Mouse (Mus musculus): ENCODE data around the gene Tbl1xr1. TPM values are rescaled to one million over a fixed set of nuclear protein-coding genes. Genes with fewer than 3 reads are reported as not detected.

The Tbl1xr1 gene
- total and polyA plus RNA-seq, 2 experiments from 2014 or later = 12.8 to 33.1 TPM

GRCm38 (mm10) chr3:22075887-22076560 lies 428 bp upstream of the Tbl1xr1 start:
- peak overlapping the region; percentile 67 for H3K4me3 ChIP-seq (ENCODE audit: low read length)
- TF ChIP-seq CTCF (IDR thresholded peaks at IDR 0.05; ENCODE audit: low read depth) = no peak
- H3K9ac ChIP-seq (replicated peaks; ENCODE audit: low read length) = peak overlapping the region; percentile 77
- no peaks in the 10 kb centered on the region for H3K27me3 ChIP-seq (ENCODE audit: insufficient read depth, low read length)
- 0 out of 2 replicates have a peak, but pooled peaks cover 7% of the 10 kb centered on the region for H3K4me1 ChIP-seq (ENCODE audit: insufficient read depth, low read length)
- H3K36me3 ChIP-seq (ENCODE audit: insufficient read depth, low read length) = no peaks in the 10 kb centered on the region
- peak overlapping the region; percentile 84 for H3K4me2 ChIP-seq (ENCODE audit: low read depth, low read length)
- WGBS = 0% methylated on average over 38 of the region's 70 CpGs
- DNase-seq (ENCODE audit: low spot score) (peak; percentile 94), ATAC-seq (peak; percentile 87)
- H3K9me3 ChIP-seq (ENCODE audit: low read length) = no peaks in the 10 kb centered on the region
- H3K27ac ChIP-seq = peak overlapping the region; percentile 98

GRCm38 (mm10) chr3:22076936-22077656 lies 644 bp downstream of the Tbl1xr1 start:
- Histone ChIP-seq H3K4me1 (ENCODE audit: insufficient read depth, low read length) (0 out of 2 replicates have a peak, but pooled peaks cover 7% of the 10 kb centered on the region), H3K9me3 (ENCODE audit: low read length) (no peaks in the 10 kb centered on the region), H3K27me3 (ENCODE audit: insufficient read depth, low read length) (no peaks in the 10 kb centered on the region), H3K4me2 (ENCODE audit: low read depth, low read length) (peak overlapping the region; percentile 75), H3K9ac (replicated peaks; ENCODE audit: low read length) (peak overlapping the region; percentile 75), H3K4me3 (ENCODE audit: low read length) (peak overlapping the region; percentile 67), H3K27ac (peak overlapping the region; percentile 98), H3K36me3 (ENCODE audit: insufficient read depth, low read length) (no peaks in the 10 kb centered on the region)
- TF ChIP-seq CTCF (IDR thresholded peaks at IDR 0.05; ENCODE audit: low read depth) = no peak
- ATAC-seq = peak; percentile 72
- WGBS = under 1% methylated on average over 50 of the region's 64 CpGs
- peak; percentile 53 for DNase-seq (ENCODE audit: low spot score)

DNA sequence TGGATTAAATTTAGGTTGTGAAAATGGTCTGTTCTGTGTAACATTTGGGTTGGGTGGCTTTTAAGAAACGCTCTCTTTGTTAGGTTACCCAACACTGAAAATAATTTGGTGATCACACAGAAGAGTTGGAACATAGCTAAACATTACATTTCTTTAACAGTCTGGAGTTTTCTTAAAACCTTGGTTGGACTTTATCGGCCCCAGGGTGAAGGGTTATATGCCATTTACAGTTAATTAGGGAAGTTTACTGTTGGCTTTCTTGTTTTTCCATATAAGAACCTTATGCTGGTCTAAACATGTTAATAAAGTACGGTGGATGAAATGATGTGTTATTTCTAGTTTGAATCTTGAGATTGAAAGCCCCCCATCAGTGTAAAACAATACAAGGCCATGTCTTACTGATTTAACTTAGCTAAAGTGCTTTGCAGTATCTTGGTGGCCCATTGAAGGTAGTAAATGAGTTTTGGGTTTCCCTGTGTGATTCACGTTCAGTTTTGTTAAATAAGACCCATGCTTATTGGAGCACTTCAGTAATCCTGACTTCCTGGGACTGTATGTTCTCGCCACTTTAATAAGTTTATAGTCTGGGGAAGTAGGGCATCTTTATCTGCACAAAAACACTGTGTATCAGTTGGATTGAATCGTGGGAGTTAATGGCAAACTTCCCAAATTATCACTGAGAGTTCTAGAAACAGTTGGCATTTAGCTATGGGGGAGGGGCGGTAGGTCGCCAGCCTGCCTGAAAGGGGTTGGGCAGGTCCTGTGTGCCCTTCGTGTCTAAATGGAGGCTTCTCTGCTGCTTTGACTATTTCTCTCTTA lies 1.4 kb downstream of the Tbl1xr1 start:
- no peak for TF ChIP-seq CTCF (IDR thresholded peaks at IDR 0.05; ENCODE audit: low read depth)

DNA sequence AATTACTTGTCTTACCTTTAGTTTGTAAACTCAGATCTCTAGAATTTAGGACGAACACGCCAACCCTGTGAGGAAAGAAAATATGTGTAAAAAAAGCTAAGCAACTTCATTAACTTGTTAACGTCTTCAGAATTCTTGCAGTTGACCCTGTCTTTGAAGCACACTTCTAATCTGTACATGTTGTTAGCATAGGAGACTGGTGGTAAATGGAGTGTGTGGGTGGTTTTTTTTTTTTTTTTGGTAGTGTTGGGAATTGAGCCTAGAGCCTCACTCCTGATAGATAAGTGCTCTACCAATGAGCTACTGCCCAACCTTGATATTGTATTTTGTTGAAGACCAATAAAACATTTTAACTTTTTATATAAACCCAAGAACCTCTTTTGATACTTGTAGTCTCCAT lies 2.1 kb downstream of the Tbl1xr1 start:
- no peak for DNase-seq (ENCODE audit: low spot score)
- no peak for TF ChIP-seq CTCF (IDR thresholded peaks at IDR 0.05; ENCODE audit: low read depth)

More for the DNA sequence above, 1.4 kb downstream of the Tbl1xr1 start:
- peak overlapping the region; percentile 67 for H3K4me3 ChIP-seq (ENCODE audit: low read length)
- ATAC-seq = no peak
- DNase-seq (ENCODE audit: low spot score) = peak; percentile 56
- 0 out of 2 replicates have a peak, but pooled peaks cover 7% of the 10 kb centered on the region for H3K4me1 ChIP-seq (ENCODE audit: insufficient read depth, low read length)
- 3% methylated on average over 9 of the region's 9 CpGs for WGBS
- peak overlapping the region; percentile 48; the same call in 1 of the 2 replicates for H3K27ac ChIP-seq
- H3K4me2 ChIP-seq (ENCODE audit: low read depth, low read length) = peak overlapping the region; percentile 75
- H3K9me3 ChIP-seq (ENCODE audit: low read length) = no peaks in the 10 kb centered on the region
- H3K36me3 ChIP-seq (ENCODE audit: insufficient read depth, low read length) = no peaks in the 10 kb centered on the region
- H3K9ac ChIP-seq (replicated peaks; ENCODE audit: low read length) = peak overlapping the region; percentile 0; the same call in 1 of the 2 replicates
- H3K27me3 ChIP-seq (ENCODE audit: insufficient read depth, low read length) = no peaks in the 10 kb centered on the region

GRCm38 (mm10) chr3:22081869-22082268 lies 5.4 kb downstream of the Tbl1xr1 start:
- no peak for DNase-seq (ENCODE audit: low spot score)
- 0 out of 2 replicates have a peak, but pooled peaks cover 4% of the 10 kb centered on the region for H3K4me1 ChIP-seq (ENCODE audit: insufficient read depth, low read length)
- ATAC-seq = no peak
- no peak overlapping the region for H3K27ac ChIP-seq
- H3K9me3 ChIP-seq (ENCODE audit: low read length) = no peaks in the 10 kb centered on the region
- H3K4me2 ChIP-seq (ENCODE audit: low read depth, low read length) = no peak overlapping the region
- no peak overlapping the region for H3K9ac ChIP-seq (replicated peaks; ENCODE audit: low read length)
- TF ChIP-seq CTCF (IDR thresholded peaks at IDR 0.05; ENCODE audit: low read depth) = no peak
- H3K27me3 ChIP-seq (ENCODE audit: insufficient read depth, low read length) = no peaks in the 10 kb centered on the region
- no peaks in the 10 kb centered on the region for H3K36me3 ChIP-seq (ENCODE audit: insufficient read depth, low read length)
- no peak overlapping the region for H3K4me3 ChIP-seq (ENCODE audit: low read length)
- WGBS = 83% methylated on average over 4 of the region's 4 CpGs

More for the DNA sequence above, 2.1 kb downstream of the Tbl1xr1 start:
- Histone ChIP-seq H3K27me3 (ENCODE audit: insufficient read depth, low read length) (no peaks in the 10 kb centered on the region), H3K9ac (replicated peaks; ENCODE audit: low read length) (no peak overlapping the region; the same call in 1 of the 2 replicates), H3K4me3 (ENCODE audit: low read length) (peak overlapping the region; percentile 67), H3K9me3 (ENCODE audit: low read length) (no peaks in the 10 kb centered on the region), H3K4me2 (ENCODE audit: low read depth, low read length) (peak overlapping the region; percentile 75), H3K4me1 (ENCODE audit: insufficient read depth, low read length) (0 out of 2 replicates have a peak, but pooled peaks cover 7% of the 10 kb centered on the region), H3K36me3 (ENCODE audit: insufficient read depth, low read length) (no peaks in the 10 kb centered on the region), H3K27ac (no peak overlapping the region)
- ATAC-seq = no peak
- 39% methylated on average over 3 of the region's 3 CpGs for WGBS

DNA sequence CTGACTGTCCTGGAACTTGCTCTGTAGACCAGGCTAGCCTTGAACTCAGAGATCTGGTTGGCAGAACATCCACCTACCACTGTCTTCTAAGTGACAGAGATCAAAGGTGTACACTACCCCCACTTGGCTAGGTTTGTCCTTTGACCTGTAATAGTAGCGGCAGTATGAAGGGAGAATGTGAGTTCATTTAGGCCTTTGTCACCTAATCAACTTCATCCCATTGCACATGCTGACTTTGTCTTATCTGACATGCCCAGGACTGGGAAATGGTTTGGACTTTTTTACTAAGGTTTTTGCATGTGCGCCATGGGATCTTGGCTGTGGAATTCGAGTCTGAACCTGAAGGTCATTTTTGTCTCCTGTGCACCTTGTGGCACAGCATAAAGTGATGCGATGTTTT lies 6.4 kb downstream of the Tbl1xr1 start:
- no peak for TF ChIP-seq CTCF (IDR thresholded peaks at IDR 0.05; ENCODE audit: low read depth)
- Histone ChIP-seq H3K4me3 (ENCODE audit: low read length) (no peak overlapping the region), H3K9ac (replicated peaks; ENCODE audit: low read length) (no peak overlapping the region), H3K4me2 (ENCODE audit: low read depth, low read length) (no peak overlapping the region), H3K36me3 (ENCODE audit: insufficient read depth, low read length) (no peaks in the 10 kb centered on the region), H3K4me1 (ENCODE audit: insufficient read depth, low read length) (0 out of 2 replicates have a peak, but pooled peaks cover 4% of the 10 kb centered on the region), H3K9me3 (ENCODE audit: low read length) (no peaks in the 10 kb centered on the region), H3K27ac (no peak overlapping the region), H3K27me3 (ENCODE audit: insufficient read depth, low read length) (no peaks in the 10 kb centered on the region)
- DNase-seq (ENCODE audit: low spot score) (no peak), ATAC-seq (no peak)
- 93% methylated on average over 4 of the region's 4 CpGs for WGBS

All from hindbrain, postnatal 0 days (tissue).